ENCODE assay signal across 9 mouse cellular contexts in the genomic region with DNA sequence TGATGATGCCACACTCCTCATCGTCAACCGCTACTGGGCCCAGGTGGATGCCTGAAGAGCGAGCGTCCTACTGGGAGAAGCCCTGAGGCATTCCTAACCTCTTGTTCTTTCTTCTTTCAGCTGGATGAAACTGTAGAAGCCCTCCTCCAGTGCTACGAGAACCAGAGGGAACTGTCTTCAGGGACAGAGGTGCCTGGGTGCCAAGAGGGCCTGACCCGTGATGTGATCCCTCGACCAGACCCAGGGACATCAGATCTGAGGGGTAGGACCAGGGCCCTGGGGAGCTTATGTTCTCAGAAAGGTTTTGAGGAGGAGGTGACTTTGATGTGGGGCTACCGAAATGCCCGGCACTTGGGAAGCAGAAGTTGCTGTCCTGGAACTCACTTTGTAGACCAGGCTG. TPM values are rescaled to one million over a fixed set of nuclear protein-coding genes. Genes with fewer than 3 reads are reported as not detected.
DNase-seq lines count a peak whose midpoint lies in the region; ATAC-seq and TF ChIP-seq lines count a peak whose summit lies in the region.
"Had no signal": no experiment of that assay in that cellular context is flagged by ENCODE, and none has a peak within 500 bp of the region (broad histone marks: within the 10 kb centered on the region; RNA-seq: fewer than 3 reads in every experiment).

No protein-coding gene starts in this region.

- no peak for TF ChIP-seq POLR2A in bone marrow macrophage, adult 2 months (IDR thresholded peaks at IDR 0.05; ENCODE audit: borderline replicate concordance, low read depth, low read length)

- no peak overlapping the region for H3K27ac ChIP-seq in heart, embryonic 14.5 days (replicated peaks in 1 of 2; ENCODE audit: control insufficient read depth in 1 of 2, insufficient read depth in 1 of 2, low read depth in 2 of 2, low read length in 2 of 2)
- no peak overlapping the region for H3K27ac ChIP-seq in bone marrow macrophage, adult 2 months (ENCODE audit: insufficient read depth, low read depth, low read length)
- H3K27ac ChIP-seq in hindbrain, embryonic 13.5 days, result no peak overlapping the region
- no peak overlapping the region for H3K27ac ChIP-seq in midbrain, embryonic 13.5 days

- no peak for TF ChIP-seq CTCF in bone marrow macrophage, adult 2 months (IDR thresholded peaks at IDR 0.05; ENCODE audit: low read depth, low read length)

- no peak for DNase-seq in heart, postnatal 36 days
- DNase-seq in frontal cortex, postnatal 10 days (ENCODE audit: low spot score in 2 of 2), result no peak
- no peak for DNase-seq in cerebellum, adult 9-10 months

- H3K9me3 ChIP-seq in heart, embryonic 14.5 days (ENCODE audit: control insufficient read depth, low read length), result no peaks in the 10 kb centered on the region
- no peaks in the 10 kb centered on the region for H3K9me3 ChIP-seq in hindbrain, embryonic 13.5 days
- no peaks in the 10 kb centered on the region for H3K9me3 ChIP-seq in midbrain, embryonic 13.5 days

- H3K4me1 ChIP-seq in heart, embryonic 14.5 days (ENCODE audit: control insufficient read depth in 2 of 2, insufficient read depth in 2 of 2, low read length in 2 of 2), result peaks cover 8 to 20% of the 10 kb centered on the region in 2 experiments
- peaks cover 9% of the 10 kb centered on the region for H3K4me1 ChIP-seq in bone marrow macrophage, adult 2 months (ENCODE audit: control insufficient read depth, insufficient read depth, low read length)
- peaks cover 24% of the 10 kb centered on the region for H3K4me1 ChIP-seq in hindbrain, embryonic 13.5 days (replicated peaks)
- H3K4me1 ChIP-seq in midbrain, embryonic 13.5 days (replicated peaks), result peaks cover 20% of the 10 kb centered on the region

- H3K4me3 ChIP-seq in heart, embryonic 14.5 days (ENCODE audit: control insufficient read depth in 1 of 2, insufficient read depth in 1 of 2, low read depth in 1 of 2, low read length in 2 of 2), result peak overlapping the region in 1 of 2 experiments; percentile 80; a peak in 2 of 4 replicates
- H3K4me3 ChIP-seq in bone marrow macrophage, adult 2 months (ENCODE audit: insufficient read depth, low read length), result peak overlapping the region; percentile 97
- peak overlapping the region; percentile 88 for H3K4me3 ChIP-seq in hindbrain, embryonic 13.5 days
- peak overlapping the region; percentile 94 for H3K4me3 ChIP-seq in midbrain, embryonic 13.5 days (replicated peaks)

- peaks cover 58% of the 10 kb centered on the region for H3K36me3 ChIP-seq in heart, embryonic 14.5 days (ENCODE audit: control insufficient read depth, insufficient read depth, low read length)
- peaks cover 63% of the 10 kb centered on the region for H3K36me3 ChIP-seq in hindbrain, embryonic 13.5 days
- peaks cover 58% of the 10 kb centered on the region for H3K36me3 ChIP-seq in midbrain, embryonic 13.5 days

- ATAC-seq in heart, embryonic 14.5 days (ENCODE audit: insufficient number of reproducible peaks, insufficient read depth, low FRiP score, low read depth), result no peak
- no peak for ATAC-seq in hindbrain, embryonic 13.5 days (ENCODE audit: low FRiP score)
- no peak for ATAC-seq in midbrain, embryonic 13.5 days
- no peak for ATAC-seq in cerebellum, adult (ENCODE audit: insufficient number of reproducible peaks, low FRiP score, low TSS enrichment)

- intact Hi-C loops in heart, postnatal 36 days (cut with DNase I), result loop anchor here (5.0 kb wide), 1 partner anchor 178 kb away; the partner anchor contains the start of gene Orai3

- H3K9ac ChIP-seq in heart, embryonic 14.5 days (ENCODE audit: low read length), result peak overlapping the region; percentile 89; the same call in 1 of the 2 replicates
- H3K9ac ChIP-seq in hindbrain, embryonic 13.5 days, result peak overlapping the region; percentile 88
- H3K9ac ChIP-seq in midbrain, embryonic 13.5 days (replicated peaks), result peak overlapping the region; percentile 90; the same call in 1 of the 2 replicates

- WGBS in heart, embryonic 14.5 days, result 89% methylated on average over 9 of the region's 9 CpGs
- WGBS in hindbrain, embryonic 13.5 days, result 94% methylated on average over 9 of the region's 9 CpGs
- 93% methylated on average over 9 of the region's 9 CpGs for WGBS in midbrain, embryonic 13.5 days

- H3K4me2 ChIP-seq in heart, embryonic 14.5 days (ENCODE audit: low read length), result peak overlapping the region; percentile 90
- H3K4me2 ChIP-seq in hindbrain, embryonic 13.5 days, result peak overlapping the region; percentile 91
- peak overlapping the region; percentile 91 for H3K4me2 ChIP-seq in midbrain, embryonic 13.5 days (replicated peaks)

- H3K27me3 ChIP-seq in heart, embryonic 14.5 days (ENCODE audit: control insufficient read depth, insufficient read depth, low read length), result no peaks in the 10 kb centered on the region
- H3K27me3 ChIP-seq in hindbrain, embryonic 13.5 days, result no peaks in the 10 kb centered on the region
- no peaks in the 10 kb centered on the region for H3K27me3 ChIP-seq in midbrain, embryonic 13.5 days

RNA-seq across cellular contexts. Expression of gene Rnf40, which starts 1.1 kb away (rescaled TPM):
- 24.1 and 25.8 TPM in 2 replicates for polyA plus RNA-seq in heart, embryonic 14.5 days (2014; fragmentation: Nextera tagmentation; extraction: Ambion mirVana)
- total RNA-seq in heart, postnatal 36 days (2021), result 10 to 100 TPM; 42.3 to 43.1 TPM
- 42.3 and 44.5 TPM in 2 replicates for polyA plus RNA-seq in bone marrow macrophage, adult 2 months (2012; ENCODE audit: insufficient read depth, insufficient read length, missing spikeins)
- 49.9 and 50.5 TPM in 2 replicates for polyA plus RNA-seq in hindbrain, embryonic 13.5 days (2015; fragmentation: Nextera tagmentation; extraction: Ambion mirVana)
- polyA plus RNA-seq in midbrain, embryonic 13.5 days (2015; fragmentation: Nextera tagmentation; extraction: Ambion mirVana), result 53.3 and 54.4 TPM in 2 replicates

RNA-seq across cellular contexts. Expression of gene Ccdc189, which starts 1.2 kb away (rescaled TPM):
- polyA plus RNA-seq in heart, embryonic 14.5 days (2014; fragmentation: Nextera tagmentation; extraction: Ambion mirVana), result 10.1 and 12.7 TPM in 2 replicates
- 10 to 100 TPM; 10.4 to 12.1 TPM for total RNA-seq in heart, postnatal 36 days (2021)
- 2.7 and 2.9 TPM in 2 replicates for polyA plus RNA-seq in bone marrow macrophage, adult 2 months (2012; ENCODE audit: insufficient read depth, insufficient read length, missing spikeins)
- polyA plus RNA-seq in hindbrain, embryonic 13.5 days (2015; fragmentation: Nextera tagmentation; extraction: Ambion mirVana), result 10.7 and 13.0 TPM in 2 replicates
- 13.0 and 14.5 TPM in 2 replicates for polyA plus RNA-seq in midbrain, embryonic 13.5 days (2015; fragmentation: Nextera tagmentation; extraction: Ambion mirVana)

RNA-seq across cellular contexts. Expression of gene Phkg2, which starts 16.5 kb away (rescaled TPM):
- polyA plus RNA-seq in heart, embryonic 14.5 days (2014; fragmentation: Nextera tagmentation; extraction: Ambion mirVana), result 34.3 and 38.7 TPM in 2 replicates
- total RNA-seq in heart, postnatal 36 days (2021), result 10 to 100 TPM; 17.7 to 19.0 TPM
- polyA plus RNA-seq in bone marrow macrophage, adult 2 months (2012; ENCODE audit: insufficient read depth, insufficient read length, missing spikeins), result 64.7 and 68.4 TPM in 2 replicates
- 55.1 and 60.5 TPM in 2 replicates for polyA plus RNA-seq in hindbrain, embryonic 13.5 days (2015; fragmentation: Nextera tagmentation; extraction: Ambion mirVana)
- polyA plus RNA-seq in midbrain, embryonic 13.5 days (2015; fragmentation: Nextera tagmentation; extraction: Ambion mirVana), result 59.4 and 63.2 TPM in 2 replicates

RNA-seq across cellular contexts. Expression of gene Zfp629, which starts 26.0 kb away (rescaled TPM):
- polyA plus RNA-seq in heart, embryonic 14.5 days (2014; fragmentation: Nextera tagmentation; extraction: Ambion mirVana), result 10.7 and 12.3 TPM in 2 replicates
- 10 to 100 TPM; 18.1 to 22.4 TPM for total RNA-seq in heart, postnatal 36 days (2021)
- 11.2 and 11.4 TPM in 2 replicates for polyA plus RNA-seq in bone marrow macrophage, adult 2 months (2012; ENCODE audit: insufficient read depth, insufficient read length, missing spikeins)
- polyA plus RNA-seq in hindbrain, embryonic 13.5 days (2015; fragmentation: Nextera tagmentation; extraction: Ambion mirVana), result 22.2 and 25.0 TPM in 2 replicates
- polyA plus RNA-seq in midbrain, embryonic 13.5 days (2015; fragmentation: Nextera tagmentation; extraction: Ambion mirVana), result 30.8 and 32.5 TPM in 2 replicates

RNA-seq across cellular contexts. Expression of gene Tmem265, which starts 28.4 kb away (rescaled TPM):
- polyA plus RNA-seq in heart, embryonic 14.5 days (2014; fragmentation: Nextera tagmentation; extraction: Ambion mirVana), result 1.9 and 2.1 TPM in 2 replicates
- total RNA-seq in heart, postnatal 36 days (2021), result not detected
- 3.4 and 10.8 TPM in 2 replicates for polyA plus RNA-seq in bone marrow macrophage, adult 2 months (2012; ENCODE audit: insufficient read depth, insufficient read length, missing spikeins)
- polyA plus RNA-seq in hindbrain, embryonic 13.5 days (2015; fragmentation: Nextera tagmentation; extraction: Ambion mirVana), result 6.6 and 8.2 TPM in 2 replicates
- 6.3 and 8.3 TPM in 2 replicates for polyA plus RNA-seq in midbrain, embryonic 13.5 days (2015; fragmentation: Nextera tagmentation; extraction: Ambion mirVana)
- total RNA-seq: left cerebral cortex, postnatal 25 days had no signal
